Mouse (Mus musculus) liver, embryonic 15.5 days (tissue): Measurements from ENCODE around the gene Runx2. TPM values are rescaled to one million over a fixed set of nuclear protein-coding genes. Genes with fewer than 3 reads are reported as not detected.

ENCODE experiments used
- ATAC-seq: fragments of 200-750 bp; cut with Nextera tagmentation; 2 replicates; pipeline ENCODE4 v1.8.0; 2017; ENCODE audit warnings: moderate number of reproducible peaks, mild to moderate bottlenecking, moderate library complexity; ENCODE audit not compliant: insufficient read depth
- H3K27ac ChIP-seq: fragments of 300-500 bp; sonication (generic); replicated peaks from 2 replicates; pipeline ENCODE4 v1.5.1; 2015; ENCODE audit warnings: mild to moderate bottlenecking, inconsistent platforms
- H3K27me3 ChIP-seq: fragments of 300-500 bp; sonication (generic); 2 replicates; pipeline ENCODE4 v1.6.1; 2015; ENCODE audit warnings: mild to moderate bottlenecking, inconsistent platforms
- H3K36me3 ChIP-seq: fragments of 300-500 bp; sonication (generic); replicated peaks from 2 replicates; pipeline ENCODE4 v1.6.1; 2015; ENCODE audit warnings: moderate library complexity, mild to moderate bottlenecking, inconsistent platforms
- H3K4me1 ChIP-seq: fragments of 300-500 bp; sonication (generic); replicated peaks from 2 replicates; pipeline ENCODE4 v1.6.1; 2015; ENCODE audit warnings: inconsistent platforms
- H3K4me2 ChIP-seq: fragments of 300-500 bp; sonication (generic); 2 replicates; pipeline ENCODE4 v1.6.1; 2015; ENCODE audit warnings: moderate library complexity, mild to moderate bottlenecking, inconsistent platforms
- H3K4me3 ChIP-seq: fragments of 300-500 bp; sonication (generic); replicated peaks from 2 replicates; pipeline ENCODE4 v1.5.1; 2015; ENCODE audit warnings: mild to moderate bottlenecking, inconsistent platforms
- H3K9ac ChIP-seq: fragments of 300-500 bp; sonication (generic); 2 replicates; pipeline ENCODE4 v1.6.1; 2015; ENCODE audit warnings: moderate library complexity, mild to moderate bottlenecking, inconsistent platforms
- H3K9me3 ChIP-seq: fragments of 300-500 bp; sonication (generic); replicated peaks from 2 replicates; pipeline ENCODE4 v1.6.1; 2016; ENCODE audit warnings: inconsistent platforms
- WGBS: fragments of 180-500 bp; shearing (Covaris S2); methylation state at CpG from one replicate; pipeline ENCODE4 v1.1.7; 2015; ENCODE audit warnings: mixed read lengths; ENCODE audit not compliant: insufficient replicate concordance; 5-methylcytosine and 5-hydroxymethylcytosine counted together
- polyA plus RNA-seq: library from polyadenylated mRNA; unstranded; fragments of >200 nt; fragmentation: Nextera tagmentation; extraction: Ambion mirVana; gene quantifications from 2 replicates; pipeline ENCODE4 v1.2.1, GENCODE M21; 2015

The Runx2 gene
- polyA plus RNA-seq, 1 experiment from 2014 or later: 0.56 TPM

GRCm38 (mm10) chr17:44554941-44555340, 259.7 kb downstream of the Runx2 start:
- ATAC-seq: no peak
- Histone ChIP-seq H3K9ac (no peak overlapping the region), H3K27me3 (no peaks in the 10 kb centered on the region), H3K27ac (no peak overlapping the region), H3K4me1 (no peaks in the 10 kb centered on the region), H3K4me2 (no peak overlapping the region), H3K36me3 (no peaks in the 10 kb centered on the region), H3K9me3 (no peaks in the 10 kb centered on the region), H3K4me3 (no peak overlapping the region)
- WGBS: 59% methylated on average over 4 of the region's 4 CpGs

- WGBS: 54% methylated on average over 2 of the region's 2 CpGs
- H3K4me2 ChIP-seq: no peak overlapping the region
- no peak overlapping the region for H3K9ac ChIP-seq
- no peak overlapping the region for H3K27ac ChIP-seq
- no peaks in the 10 kb centered on the region for H3K36me3 ChIP-seq
- H3K9me3 ChIP-seq: no peaks in the 10 kb centered on the region
- no peaks in the 10 kb centered on the region for H3K4me1 ChIP-seq
- no peak overlapping the region for H3K4me3 ChIP-seq
- no peak for ATAC-seq
- H3K27me3 ChIP-seq: no peaks in the 10 kb centered on the region
Measured at GRCm38 (mm10) chr17:44549551-44549950, 265.0 kb downstream of the Runx2 start.

GRCm38 (mm10) chr17:44547922-44548321, 266.7 kb downstream of the Runx2 start:
- Histone ChIP-seq H3K4me3 (no peak overlapping the region), H3K27ac (no peak overlapping the region), H3K4me2 (no peak overlapping the region), H3K36me3 (no peaks in the 10 kb centered on the region), H3K4me1 (no peaks in the 10 kb centered on the region), H3K9me3 (no peaks in the 10 kb centered on the region), H3K27me3 (no peaks in the 10 kb centered on the region), H3K9ac (no peak overlapping the region)
- WGBS: 56% methylated on average over 4 of the region's 4 CpGs
- ATAC-seq: no peak

GRCm38 (mm10) chr17:44546801-44547200, 267.8 kb downstream of the Runx2 start:
- Histone ChIP-seq H3K27ac (no peak overlapping the region), H3K4me3 (no peak overlapping the region), H3K9ac (no peak overlapping the region), H3K4me1 (no peaks in the 10 kb centered on the region), H3K9me3 (no peaks in the 10 kb centered on the region), H3K27me3 (no peaks in the 10 kb centered on the region), H3K36me3 (no peaks in the 10 kb centered on the region), H3K4me2 (no peak overlapping the region)
- 57% methylated on average over 8 of the region's 8 CpGs for WGBS
- ATAC-seq: no peak

GRCm38 (mm10) chr17:44545141-44545813, 269.3 kb downstream of the Runx2 start:
- Histone ChIP-seq H3K27me3 (no peaks in the 10 kb centered on the region), H3K9ac (no peak overlapping the region), H3K9me3 (no peaks in the 10 kb centered on the region), H3K4me1 (no peaks in the 10 kb centered on the region), H3K4me2 (no peak overlapping the region), H3K27ac (no peak overlapping the region), H3K36me3 (no peaks in the 10 kb centered on the region), H3K4me3 (no peak overlapping the region)
- 40% methylated on average over 14 of the region's 14 CpGs for WGBS
- no peak for ATAC-seq

- Histone ChIP-seq H3K4me1 (no peaks in the 10 kb centered on the region), H3K9me3 (no peaks in the 10 kb centered on the region), H3K27ac (no peak overlapping the region), H3K27me3 (no peaks in the 10 kb centered on the region), H3K4me3 (no peak overlapping the region), H3K9ac (no peak overlapping the region), H3K4me2 (no peak overlapping the region), H3K36me3 (no peaks in the 10 kb centered on the region)
- no peak for ATAC-seq
- WGBS: 56% methylated on average over 3 of the region's 3 CpGs
Measured at GRCm38 (mm10) chr17:44542706-44543105, 271.9 kb downstream of the Runx2 start.

GRCm38 (mm10) chr17:44540699-44541098, 273.9 kb downstream of the Runx2 start:
- no peak overlapping the region for H3K4me2 ChIP-seq
- no peak for ATAC-seq
- no peak overlapping the region for H3K4me3 ChIP-seq
- no peaks in the 10 kb centered on the region for H3K36me3 ChIP-seq
- H3K27me3 ChIP-seq: no peaks in the 10 kb centered on the region
- H3K9ac ChIP-seq: no peak overlapping the region
- H3K9me3 ChIP-seq: no peaks in the 10 kb centered on the region
- no peaks in the 10 kb centered on the region for H3K4me1 ChIP-seq
- WGBS: 34% methylated on average over 5 of the region's 5 CpGs
- no peak overlapping the region for H3K27ac ChIP-seq

GRCm38 (mm10) chr17:44538921-44539320, 275.7 kb downstream of the Runx2 start:
- ATAC-seq: no peak

GRCm38 (mm10) chr17:44530000-44530399, 284.6 kb downstream of the Runx2 start:
- Histone ChIP-seq H3K4me1 (no peaks in the 10 kb centered on the region), H3K9me3 (no peaks in the 10 kb centered on the region), H3K27me3 (no peaks in the 10 kb centered on the region), H3K4me2 (no peak overlapping the region), H3K9ac (no peak overlapping the region), H3K4me3 (no peak overlapping the region), H3K36me3 (no peaks in the 10 kb centered on the region), H3K27ac (no peak overlapping the region)
- 51% methylated on average over 6 of the region's 6 CpGs for WGBS
- ATAC-seq: no peak

More at GRCm38 (mm10) chr17:44538921-44539320, 275.7 kb downstream of the Runx2 start:
- Histone ChIP-seq H3K36me3 (no peaks in the 10 kb centered on the region), H3K27me3 (no peaks in the 10 kb centered on the region), H3K27ac (no peak overlapping the region), H3K4me2 (no peak overlapping the region), H3K9ac (no peak overlapping the region), H3K4me1 (no peaks in the 10 kb centered on the region), H3K4me3 (no peak overlapping the region), H3K9me3 (no peaks in the 10 kb centered on the region)
- WGBS: 64% methylated on average over 11 of the region's 11 CpGs

GRCm38 (mm10) chr17:44528617-44529016, 286.0 kb downstream of the Runx2 start:
- Histone ChIP-seq H3K27ac (no peak overlapping the region), H3K4me2 (no peak overlapping the region), H3K4me3 (no peak overlapping the region), H3K27me3 (no peaks in the 10 kb centered on the region), H3K36me3 (no peaks in the 10 kb centered on the region), H3K9ac (no peak overlapping the region), H3K4me1 (no peaks in the 10 kb centered on the region), H3K9me3 (no peaks in the 10 kb centered on the region)
- 46% methylated on average over 4 of the region's 4 CpGs for WGBS
- no peak for ATAC-seq

- Histone ChIP-seq H3K4me3 (no peak overlapping the region), H3K4me2 (no peak overlapping the region), H3K27ac (no peak overlapping the region), H3K9ac (no peak overlapping the region), H3K9me3 (no peaks in the 10 kb centered on the region), H3K36me3 (no peaks in the 10 kb centered on the region), H3K27me3 (no peaks in the 10 kb centered on the region), H3K4me1 (no peaks in the 10 kb centered on the region)
- WGBS: 55% methylated on average over 1 of the region's 1 CpGs
- ATAC-seq: no peak
Measured at GRCm38 (mm10) chr17:44524146-44524545, 290.5 kb downstream of the Runx2 start.

GRCm38 (mm10) chr17:44522906-44523305, 291.7 kb downstream of the Runx2 start:
- H3K27ac ChIP-seq: no peak overlapping the region
- H3K36me3 ChIP-seq: no peaks in the 10 kb centered on the region
- H3K9ac ChIP-seq: no peak overlapping the region
- no peaks in the 10 kb centered on the region for H3K9me3 ChIP-seq
- no peak overlapping the region for H3K4me3 ChIP-seq
- no peaks in the 10 kb centered on the region for H3K27me3 ChIP-seq
- no peak for ATAC-seq
- WGBS: 65% methylated on average over 5 of the region's 5 CpGs
- H3K4me1 ChIP-seq: no peaks in the 10 kb centered on the region
- no peak overlapping the region for H3K4me2 ChIP-seq
